In the genomic region with DNA sequence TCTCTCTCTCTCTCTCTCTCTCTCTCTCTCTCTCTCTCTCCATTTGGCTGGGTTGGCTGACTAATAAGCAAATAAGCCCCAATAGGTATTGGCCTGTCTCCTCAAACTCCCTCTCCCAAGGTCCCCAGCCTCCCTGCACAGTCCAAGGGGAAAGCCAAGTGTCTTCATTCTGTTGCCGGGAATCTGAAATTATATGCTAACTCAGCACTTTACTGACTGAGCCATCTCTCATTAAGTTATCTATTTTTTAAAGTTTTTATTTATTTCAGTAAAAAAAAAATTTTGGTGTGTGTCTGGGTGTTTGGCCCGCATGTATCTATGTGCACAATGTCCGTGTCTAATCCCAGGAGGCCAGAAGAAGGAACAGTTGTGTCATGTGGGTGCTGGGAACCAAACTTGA, we compare ENCODE assay signal across 8 mouse cellular contexts. TPM values are rescaled to one million over a fixed set of nuclear protein-coding genes. Genes with fewer than 3 reads are reported as not detected.
DNase-seq lines count a peak whose midpoint lies in the region; ATAC-seq and TF ChIP-seq lines count a peak whose summit lies in the region.

No protein-coding gene starts in this region.

- TF ChIP-seq RAD21 in CH12.LX (IDR thresholded peaks at IDR 0.05; ENCODE audit: low read depth, low read length): no peak

- no peak for ATAC-seq in erythroblast, adult 5-6 weeks (replicated peaks; ENCODE audit: low FRiP score, poor library complexity, severe bottlenecking)
- ATAC-seq in forebrain, embryonic 16.5 days: no peak
- no peak for ATAC-seq in liver, embryonic 13.5 days (ENCODE audit: low read depth)

- peaks cover 9% of the 10 kb centered on the region for H3K27me3 ChIP-seq in erythroblast, embryonic 14.5 days (ENCODE audit: control insufficient read depth)
- H3K27me3 ChIP-seq in CH12.LX (replicated peaks): no peaks in the 10 kb centered on the region
- H3K27me3 ChIP-seq in forebrain, embryonic 16.5 days (replicated peaks; ENCODE audit: control insufficient read depth, insufficient read depth, low read length): no peaks in the 10 kb centered on the region
- 0 out of 2 replicates have a peak, but pooled peaks cover 5% of the 10 kb centered on the region for H3K27me3 ChIP-seq in liver, embryonic 13.5 days

- H3K4me2 ChIP-seq in CH12.LX (ENCODE audit: insufficient read depth, low read depth, poor library complexity, severe bottlenecking): peak overlapping the region; percentile 71; the same call in 1 of the 2 replicates
- H3K4me2 ChIP-seq in forebrain, embryonic 16.5 days (ENCODE audit: low read length): peak overlapping the region; percentile 81
- peak overlapping the region; percentile 90 for H3K4me2 ChIP-seq in liver, embryonic 13.5 days

- in situ Hi-C loops in CH12.LX (cut with MboI; ENCODE audit: low pct_ligation_motif_present, low pct_unique_long_range_greater_than_20kb, low sequenced_read_pairs): no loop called here

- H3K27ac ChIP-seq in CH12.LX (ENCODE audit: insufficient read depth, low read depth): no peak overlapping the region
- no peak overlapping the region for H3K27ac ChIP-seq in forebrain, embryonic 16.5 days (ENCODE audit: low read length)
- H3K27ac ChIP-seq in liver, embryonic 13.5 days: no peak overlapping the region

- H3K79me2 ChIP-seq in CH12.LX (replicated peaks; ENCODE audit: control insufficient read depth, extremely low read depth, insufficient read depth, poor library complexity, severe bottlenecking): peaks cover 17% of the 10 kb centered on the region

- peaks cover 60% of the 10 kb centered on the region for H3K4me1 ChIP-seq in erythroblast, embryonic 14.5 days (ENCODE audit: control insufficient read depth)
- peaks cover 31 to 72% of the 10 kb centered on the region in 2 experiments for H3K4me1 ChIP-seq in CH12.LX (ENCODE audit: control insufficient read depth in 1 of 2, insufficient read depth in 2 of 2)
- peaks cover 28% of the 10 kb centered on the region for H3K4me1 ChIP-seq in forebrain, embryonic 16.5 days (replicated peaks; ENCODE audit: control insufficient read depth, insufficient read depth, low read length)
- peaks cover 65% of the 10 kb centered on the region for H3K4me1 ChIP-seq in liver, embryonic 13.5 days (replicated peaks)

- TF ChIP-seq POLR2A in CH12.LX (IDR thresholded peaks at IDR 0.05; ENCODE audit: low read depth, low read length): no peak

- WGBS in forebrain, embryonic 16.5 days: 85% methylated on average over 3 of the region's 3 CpGs
- 72% methylated on average over 3 of the region's 3 CpGs for WGBS in liver, embryonic 13.5 days (ENCODE audit: insufficient replicate concordance)

- no peak overlapping the region for H3K9ac ChIP-seq in CH12.LX (ENCODE audit: insufficient read depth, low read depth)
- no peak overlapping the region for H3K9ac ChIP-seq in forebrain, embryonic 16.5 days (replicated peaks; ENCODE audit: low read depth, low read length)
- H3K9ac ChIP-seq in liver, embryonic 13.5 days: no peak overlapping the region

- no peaks in the 10 kb centered on the region for H3K9me3 ChIP-seq in erythroblast, embryonic 14.5 days (ENCODE audit: control insufficient read depth, low read length)
- H3K9me3 ChIP-seq in CH12.LX (replicated peaks; ENCODE audit: low read length): no peaks in the 10 kb centered on the region
- H3K9me3 ChIP-seq in forebrain, embryonic 16.5 days (ENCODE audit: control insufficient read depth, low read length): no peaks in the 10 kb centered on the region
- no peaks in the 10 kb centered on the region for H3K9me3 ChIP-seq in liver, embryonic 13.5 days (replicated peaks)

- peak overlapping the region; percentile 86 for H3K4me3 ChIP-seq in erythroblast, embryonic 14.5 days (replicated peaks)
- peak overlapping the region in 2 of 3 experiments; percentile 54 to 75 for H3K4me3 ChIP-seq in CH12.LX (replicated peaks in 1 of 3; ENCODE audit: low read depth in 2 of 3, low read length in 2 of 3, poor library complexity in 1 of 3)
- no peak overlapping the region; the same call in 1 of the 2 replicates for H3K4me3 ChIP-seq in forebrain, embryonic 16.5 days (replicated peaks; ENCODE audit: low read length)
- peak overlapping the region; percentile 71; the same call in 1 of the 2 replicates for H3K4me3 ChIP-seq in liver, embryonic 13.5 days (replicated peaks)

- no peaks in the 10 kb centered on the region for H3K36me3 ChIP-seq in erythroblast, embryonic 14.5 days (ENCODE audit: control insufficient read depth)
- peaks cover 4 to 32% of the 10 kb centered on the region in 2 experiments for H3K36me3 ChIP-seq in CH12.LX (replicated peaks in 1 of 2; ENCODE audit: control insufficient read depth in 1 of 2, insufficient read depth in 1 of 2, low read length in 1 of 2)
- no peaks in the 10 kb centered on the region for H3K36me3 ChIP-seq in forebrain, embryonic 16.5 days (ENCODE audit: control insufficient read depth, insufficient read depth)
- H3K36me3 ChIP-seq in liver, embryonic 13.5 days: no peaks in the 10 kb centered on the region

- TF ChIP-seq CTCF in CH12.LX (conservative IDR thresholded peaks at IDR 0.05 in 1 of 2, IDR thresholded peaks at IDR 0.05 in 1 of 2; ENCODE audit: low read depth in 2 of 2, low read length in 2 of 2): no peak

- DNase-seq in CH12.LX (ENCODE audit: extremely low read depth): no peak
- no peak for DNase-seq in liver, embryonic 13.5 days
- DNase-seq in ovary, postnatal 14 days (ENCODE audit: low spot score): no peak
- DNase-seq in right cerebral cortex, postnatal 36 days (ENCODE audit: low spot score in 2 of 2): no peak
- no peak for DNase-seq in kidney, adult 11 months

- TF ChIP-seq EP300 in CH12.LX (IDR thresholded peaks at IDR 0.05; ENCODE audit: low read length): no peak

- dilution Hi-C loops in CH12.LX (cut with MboI; ENCODE audit: extremely low pct_ligation_motif_present, extremely low pct_unique_long_range_greater_than_20kb, low sequenced_read_pairs): no loop called here

TF ChIP-seq in CH12.LX, 34 proteins besides CTCF, POLR2A, EP300 and RAD21:
- TF ChIP-seq MAFK (IDR thresholded peaks at IDR 0.05; ENCODE audit: insufficient replicate concordance, low read length): peak; percentile 99
- TF ChIP-seq E2F4 (IDR thresholded peaks at IDR 0.05; ENCODE audit: insufficient replicate concordance, low read depth, low read length): no peak

RNA-seq across cellular contexts. Expression of a gene that starts 1.0 kb away (rescaled TPM):
- 0.48 and 0.87 TPM in 2 replicates for polyA plus RNA-seq in erythroblast, embryonic 14.5 days (2012)
- 11.7 and 20.5 TPM in 2 replicates for total RNA-seq in erythroblast, adult 5-6 weeks (2015; ENCODE audit: low replicate concordance)
- total RNA-seq in erythroblast, adult 5-6 weeks (2017; ENCODE audit: low replicate concordance): 18.5 and 25.8 TPM in 2 replicates
- total RNA-seq in CH12.LX (2012; rRNA removed): 120 and 156 TPM in 2 replicates
- total RNA-seq in CH12.LX (2014; rRNA removed): 177 and 186 TPM in 2 replicates
- 129 and 131 TPM in 2 replicates for polyA plus RNA-seq in CH12.LX (2012; ENCODE audit: insufficient read length, low read depth)
- polyA plus RNA-seq in forebrain, embryonic 16.5 days (2015; fragmentation: Nextera tagmentation; extraction: Ambion mirVana): 56.6 and 58.7 TPM in 2 replicates
- 25.6 and 26.3 TPM in 2 replicates for polyA plus RNA-seq in liver, embryonic 13.5 days (2015; fragmentation: Nextera tagmentation; extraction: Ambion mirVana)

RNA-seq across cellular contexts. Expression of a gene that starts 2.3 kb away (rescaled TPM):
- 0.33 and 0.45 TPM in 2 replicates for polyA plus RNA-seq in erythroblast, embryonic 14.5 days (2012)
- total RNA-seq in erythroblast, adult 5-6 weeks (2015; ENCODE audit: low replicate concordance): 6.9 and 11.7 TPM in 2 replicates
- 9.0 and 17.0 TPM in 2 replicates for total RNA-seq in erythroblast, adult 5-6 weeks (2017; ENCODE audit: low replicate concordance)
- total RNA-seq in CH12.LX (2012; rRNA removed) (86.0 and 103 TPM in 2 replicates), CH12.LX (2014; rRNA removed) (54.7 and 60.1 TPM in 2 replicates)
- polyA plus RNA-seq in CH12.LX (2012; ENCODE audit: insufficient read length, low read depth): 99.8 and 111 TPM in 2 replicates
- polyA plus RNA-seq in forebrain, embryonic 16.5 days (2015; fragmentation: Nextera tagmentation; extraction: Ambion mirVana): 14.0 and 14.7 TPM in 2 replicates
- 10.0 and 12.1 TPM in 2 replicates for polyA plus RNA-seq in liver, embryonic 13.5 days (2015; fragmentation: Nextera tagmentation; extraction: Ambion mirVana)

RNA-seq across cellular contexts. Expression of a gene that starts 20.5 kb away (rescaled TPM):
- 0.01 TPM in 1 of 2 replicates, not detected in the other for polyA plus RNA-seq in erythroblast, embryonic 14.5 days (2012)
- total RNA-seq in erythroblast, adult 5-6 weeks (2015; ENCODE audit: low replicate concordance): 5.0 and 6.1 TPM in 2 replicates
- total RNA-seq in erythroblast, adult 5-6 weeks (2017; ENCODE audit: low replicate concordance): 0.56 and 1.9 TPM in 2 replicates
- total RNA-seq in CH12.LX (2012; rRNA removed) (1.4 and 1.5 TPM in 2 replicates), CH12.LX (2014; rRNA removed) (0.54 and 1.0 TPM in 2 replicates)
- polyA plus RNA-seq in CH12.LX (2012; ENCODE audit: insufficient read length, low read depth): 9.9 and 12.5 TPM in 2 replicates
- not detected in 2 replicates for polyA plus RNA-seq in forebrain, embryonic 16.5 days (2015; fragmentation: Nextera tagmentation; extraction: Ambion mirVana)
- 0.07 TPM in 1 of 2 replicates, not detected in the other for polyA plus RNA-seq in liver, embryonic 13.5 days (2015; fragmentation: Nextera tagmentation; extraction: Ambion mirVana)

RNA-seq across cellular contexts. Expression of a gene that starts 31.2 kb away (rescaled TPM):
- polyA plus RNA-seq in erythroblast, embryonic 14.5 days (2012): 0.41 and 0.51 TPM in 2 replicates
- 16.5 and 18.6 TPM in 2 replicates for total RNA-seq in erythroblast, adult 5-6 weeks (2015; ENCODE audit: low replicate concordance)
- 19.7 and 23.3 TPM in 2 replicates for total RNA-seq in erythroblast, adult 5-6 weeks (2017; ENCODE audit: low replicate concordance)
- total RNA-seq in CH12.LX (2012; rRNA removed): 70.4 and 90.7 TPM in 2 replicates
- total RNA-seq in CH12.LX (2014; rRNA removed): 117 and 131 TPM in 2 replicates
- 93.6 and 100 TPM in 2 replicates for polyA plus RNA-seq in CH12.LX (2012; ENCODE audit: insufficient read length, low read depth)
- polyA plus RNA-seq in forebrain, embryonic 16.5 days (2015; fragmentation: Nextera tagmentation; extraction: Ambion mirVana): 37.3 and 41.6 TPM in 2 replicates
- polyA plus RNA-seq in liver, embryonic 13.5 days (2015; fragmentation: Nextera tagmentation; extraction: Ambion mirVana): 7.8 and 7.9 TPM in 2 replicates

RNA-seq across cellular contexts. Expression of a gene that starts 44.0 kb away (rescaled TPM):
- 0.04 and 0.07 TPM in 2 replicates for polyA plus RNA-seq in erythroblast, embryonic 14.5 days (2012)
- total RNA-seq in erythroblast, adult 5-6 weeks (2015; ENCODE audit: low replicate concordance): 0.84 TPM in 1 of 2 replicates, not detected in the other
- total RNA-seq in erythroblast, adult 5-6 weeks (2017; ENCODE audit: low replicate concordance): 0.60 TPM in 1 of 2 replicates, not detected in the other
- total RNA-seq in CH12.LX (2012; rRNA removed) (3.0 and 3.4 TPM in 2 replicates), CH12.LX (2014; rRNA removed) (2.1 and 3.0 TPM in 2 replicates)
- 2.8 and 3.1 TPM in 2 replicates for polyA plus RNA-seq in CH12.LX (2012; ENCODE audit: insufficient read length, low read depth)
- polyA plus RNA-seq in forebrain, embryonic 16.5 days (2015; fragmentation: Nextera tagmentation; extraction: Ambion mirVana): 2.2 and 3.0 TPM in 2 replicates
- 14.8 and 15.5 TPM in 2 replicates for polyA plus RNA-seq in liver, embryonic 13.5 days (2015; fragmentation: Nextera tagmentation; extraction: Ambion mirVana)

Comparison
In these comparisons a context has a peak if more than half of its experiments do, and no peak if none do; other contexts are left out.
1. RNA of a gene that starts 1.0 kb away (polyA plus RNA-seq): 129 to 131 TPM in CH12.LX, 56.6 to 58.7 TPM in forebrain, embryonic 16.5 days and 25.6 to 26.3 TPM in liver, embryonic 13.5 days; 0.48 to 0.87 TPM in erythroblast, embryonic 14.5 days; every median in the first group is over 10 times any median in the second.
2. RNA of a gene that starts 20.5 kb away (polyA plus RNA-seq): 9.9 to 12.5 TPM in CH12.LX; 0.07 TPM in liver, embryonic 13.5 days, 0.01 TPM in erythroblast, embryonic 14.5 days and not detected in forebrain, embryonic 16.5 days; every median in the first group is over 10 times any median in the second.
3. Peak in every context shown above with its lines, with median percentiles within 50 percentile points of each other: H3K4me2 ChIP-seq.